Mouse (Mus musculus) C2C12 (cell line): ENCODE results near the gene Trim40. TPM values are rescaled to one million over a fixed set of nuclear protein-coding genes. Genes with fewer than 3 reads are reported as not detected.

ENCODE experiments used
- H3K27me3 ChIP-seq: one replicate; pipeline ENCODE4 v1.6.1; 2011; ENCODE audit not compliant: control insufficient read depth, insufficient read depth, insufficient read length
- H3K36me3 ChIP-seq: one replicate; pipeline ENCODE4 v1.6.1; 2011; ENCODE audit not compliant: control insufficient read depth, insufficient read depth
- H3K4me3 ChIP-seq: one replicate; pipeline ENCODE4 v1.5.1; 2011; ENCODE audit warnings: mild to moderate bottlenecking, control low read depth; ENCODE audit not compliant: poor library complexity, insufficient read depth, severe bottlenecking
- H3K79me2 ChIP-seq: one replicate; pipeline ENCODE4 v1.6.1; 2011; ENCODE audit not compliant: control insufficient read depth, insufficient read depth
- H3K79me3 ChIP-seq: one replicate; pipeline ENCODE4 v1.6.1; 2011; ENCODE audit warnings: low read depth, control low read depth
- H3ac ChIP-seq: one replicate; pipeline ENCODE3; 2011; ENCODE audit warnings: low read depth; ENCODE audit not compliant: control insufficient read depth, insufficient read length
- CEBPB ChIP-seq: IDR thresholded peaks from one replicate; pipeline ENCODE4 v1.6.1; 2011; ENCODE audit warnings: low read depth, mild to moderate bottlenecking, control low read depth, moderate library complexity
- CTCF ChIP-seq: IDR thresholded peaks from one replicate; pipeline ENCODE4 v1.5.1; 2011; ENCODE audit not compliant: control insufficient read depth, insufficient read depth, insufficient read length
- FOSL1 ChIP-seq: IDR thresholded peaks from one replicate; pipeline ENCODE4 v1.8.0; 2011; ENCODE audit warnings: mild to moderate bottlenecking, low read length; ENCODE audit not compliant: poor library complexity, insufficient read depth, severe bottlenecking
- MAX ChIP-seq: IDR thresholded peaks from one replicate; pipeline ENCODE4 v1.6.1; 2011; ENCODE audit warnings: mild to moderate bottlenecking, control low read depth
- MYOD1 ChIP-seq: IDR thresholded peaks from one replicate; pipeline ENCODE4 v1.6.1; 2011; ENCODE audit warnings: low read depth; ENCODE audit not compliant: control insufficient read depth, insufficient read length
- MYOG ChIP-seq: IDR thresholded peaks from one replicate; pipeline ENCODE4 v1.6.1; 2011; ENCODE audit not compliant: control insufficient read depth, insufficient read length; ENCODE audit errors: extremely low read depth
- USF1 ChIP-seq: IDR thresholded peaks from one replicate; pipeline ENCODE4 v1.6.1; 2011; ENCODE audit warnings: low read depth, mild to moderate bottlenecking, control low read depth, moderate library complexity
- long read RNA-seq, 2 experiments: library from polyadenylated mRNA; unstranded; transcript quantifications; one replicate each; pipeline ENCODE4 v2.0.0; 2019 to 2020
- polyA plus RNA-seq: library from polyadenylated mRNA; unstranded; fragments of >200 nt; fragmentation: generic; extraction: Trizol; gene quantifications from one replicate; pipeline ENCODE4 v1.2.1, GENCODE M21; 2012; ENCODE audit warnings: missing spikeins

The Trim40 gene
- polyA plus RNA-seq, result not detected
- long read RNA-seq, experiment 1, result 0 reads
- long read RNA-seq, experiment 2, result 0 reads

GRCm38 (mm10) chr17:36890073-36890903 is at the start of gene Trim40:
Gene Trim40, minus strand, starts transcription at chr17:36890123.
- H3K4me3 ChIP-seq, result no peak within 1 kb of the TSS
- H3K27me3 ChIP-seq, result no peaks in the 10 kb centered on the region
- H3ac ChIP-seq, result no peak within 1 kb of the TSS
- no peaks in the 10 kb centered on the region for H3K79me2 ChIP-seq
- no peaks in the 10 kb centered on the region for H3K79me3 ChIP-seq
- no peaks in the 10 kb centered on the region for H3K36me3 ChIP-seq
- TF ChIP-seq MYOG (no peak), MYOD1 (no peak), MAX (no peak), FOSL1 (no peak), USF1 (no peak), CEBPB (no peak), CTCF (no peak)

- TF ChIP-seq MYOD1, result no peak
- TF ChIP-seq USF1, result no peak
- TF ChIP-seq CTCF, result no peak
- no peak for TF ChIP-seq CEBPB
- TF ChIP-seq MYOG, result no peak
- no peak for TF ChIP-seq MAX
- no peak for TF ChIP-seq FOSL1
- H3K4me3 ChIP-seq, result no peak overlapping the region
- no peak overlapping the region for H3ac ChIP-seq
- H3K79me3 ChIP-seq, result peaks cover 2% of the 10 kb centered on the region
- no peaks in the 10 kb centered on the region for H3K36me3 ChIP-seq
- peaks cover 4% of the 10 kb centered on the region for H3K79me2 ChIP-seq
- no peaks in the 10 kb centered on the region for H3K27me3 ChIP-seq
These were observed 48.1 kb upstream of the Trim40 start for GRCm38 (mm10) chr17:36938056-36938455.

- Histone ChIP-seq H3K36me3 (no peaks in the 10 kb centered on the region), H3K27me3 (no peaks in the 10 kb centered on the region), H3K4me3 (no peak overlapping the region), H3K79me2 (peaks cover 9% of the 10 kb centered on the region), H3K79me3 (peaks cover 2% of the 10 kb centered on the region), H3ac (no peak overlapping the region)
- peak; percentile 5 for TF ChIP-seq FOSL1
- TF ChIP-seq MYOD1, result no peak
- peak; percentile 27 for TF ChIP-seq MAX
These were observed 41.9 kb upstream of the Trim40 start for GRCm38 (mm10) chr17:36931806-36932205.

- Histone ChIP-seq H3K79me3 (peaks cover 2% of the 10 kb centered on the region), H3K36me3 (no peaks in the 10 kb centered on the region), H3K27me3 (no peaks in the 10 kb centered on the region), H3K4me3 (no peak overlapping the region), H3ac (no peak overlapping the region), H3K79me2 (peaks cover 9% of the 10 kb centered on the region)
- no peak for TF ChIP-seq USF1
- TF ChIP-seq MAX, result no peak
- TF ChIP-seq CTCF, result no peak
- no peak for TF ChIP-seq MYOD1
- no peak for TF ChIP-seq FOSL1
- no peak for TF ChIP-seq MYOG
These were observed 41.2 kb upstream of the Trim40 start for GRCm38 (mm10) chr17:36931130-36931529.

- Histone ChIP-seq H3K79me2 (peaks cover 8% of the 10 kb centered on the region), H3K79me3 (peaks cover 2% of the 10 kb centered on the region), H3K36me3 (no peaks in the 10 kb centered on the region), H3K4me3 (no peak overlapping the region), H3ac (no peak overlapping the region), H3K27me3 (no peaks in the 10 kb centered on the region)
- TF ChIP-seq CTCF, result no peak
- TF ChIP-seq MAX, result no peak
- TF ChIP-seq USF1, result no peak
- no peak for TF ChIP-seq MYOD1
- TF ChIP-seq MYOG, result no peak
- no peak for TF ChIP-seq FOSL1
- no peak for TF ChIP-seq CEBPB
These were observed 40.3 kb upstream of the Trim40 start for GRCm38 (mm10) chr17:36930233-36930632.
